Mouse (Mus musculus): ENCODE measurements around the gene Epor. TPM values are rescaled to one million over a fixed set of nuclear protein-coding genes. Genes with fewer than 3 reads are reported as not detected.
A peak's percentile ranks its signal among the peaks of the same experiment; 100 is the strongest.

Gene Epor
- total and polyA plus RNA-seq, 2 experiments, result 0.74 to 5.0 TPM

- peak within 1 kb of the TSS; percentile 73 for H3K9ac ChIP-seq (ENCODE audit: low read depth, low read length)
- peak within 1 kb of the TSS; percentile 82 for H3K27ac ChIP-seq (replicated peaks; ENCODE audit: insufficient read depth, low read depth, low read length)
- no peaks in the 10 kb centered on the region for H3K79me2 ChIP-seq (ENCODE audit: control insufficient read depth, insufficient read depth, low read length)
- H3K36me3 ChIP-seq (ENCODE audit: control insufficient read depth, insufficient read depth, low read length), result no peaks in the 10 kb centered on the region
- WGBS, result under 1% methylated on average over 54 of the region's 54 CpGs
- no peaks in the 10 kb centered on the region for H3K27me3 ChIP-seq (ENCODE audit: control insufficient read depth, insufficient read depth, low read length)
- DNase-seq (ENCODE audit: extremely low read depth, low read depth, low spot score), result peak; percentile 89
- no peaks in the 10 kb centered on the region for H3K4me1 ChIP-seq (ENCODE audit: control insufficient read depth, insufficient read depth, low read length)
- TF ChIP-seq POLR2A (IDR thresholded peaks at IDR 0.05; ENCODE audit: extremely low read depth, insufficient read depth, low read length) (0 out of 2 replicates have a peak, but pooled peaks have one; percentile 22), CTCF (IDR thresholded peaks at IDR 0.05; ENCODE audit: low read depth, low read length) (no peak)
- peak within 1 kb of the TSS; percentile 63 for H3K4me3 ChIP-seq (ENCODE audit: insufficient read depth, low read depth, low read length)
Observed at GRCm38 (mm10) chr9:21955570-21956281, 7.6 kb downstream of the Epor start, which contains the start of gene Swsap1. Gene Swsap1 (plus strand): TSS chr9:21955755.

GRCm38 (mm10) chr9:21955225-21955569 is 8.1 kb downstream of the Epor start:
- peak overlapping the region; percentile 73 for H3K9ac ChIP-seq (ENCODE audit: low read depth, low read length)
- H3K36me3 ChIP-seq (ENCODE audit: control insufficient read depth, insufficient read depth, low read length), result no peaks in the 10 kb centered on the region
- no peaks in the 10 kb centered on the region for H3K79me2 ChIP-seq (ENCODE audit: control insufficient read depth, insufficient read depth, low read length)
- no peaks in the 10 kb centered on the region for H3K27me3 ChIP-seq (ENCODE audit: control insufficient read depth, insufficient read depth, low read length)
- peak overlapping the region; percentile 57 for H3K4me3 ChIP-seq (ENCODE audit: insufficient read depth, low read depth, low read length)
- 3% methylated on average over 18 of the region's 18 CpGs for WGBS
- H3K27ac ChIP-seq (replicated peaks; ENCODE audit: insufficient read depth, low read depth, low read length), result peak overlapping the region; percentile 72
- no peak for TF ChIP-seq POLR2A (IDR thresholded peaks at IDR 0.05; ENCODE audit: extremely low read depth, insufficient read depth, low read length)
- TF ChIP-seq CTCF (IDR thresholded peaks at IDR 0.05; ENCODE audit: low read depth, low read length), result peak; percentile 58
- no peaks in the 10 kb centered on the region for H3K4me1 ChIP-seq (ENCODE audit: control insufficient read depth, insufficient read depth, low read length)
- DNase-seq (ENCODE audit: extremely low read depth, low read depth, low spot score), result no peak

- Histone ChIP-seq H3K4me1 (ENCODE audit: control insufficient read depth, insufficient read depth, low read length) (no peaks in the 10 kb centered on the region), H3K27me3 (ENCODE audit: control insufficient read depth, insufficient read depth, low read length) (no peaks in the 10 kb centered on the region), H3K36me3 (ENCODE audit: control insufficient read depth, insufficient read depth, low read length) (no peaks in the 10 kb centered on the region), H3K27ac (replicated peaks; ENCODE audit: insufficient read depth, low read depth, low read length) (no peak overlapping the region), H3K4me3 (ENCODE audit: insufficient read depth, low read depth, low read length) (no peak overlapping the region), H3K79me2 (ENCODE audit: control insufficient read depth, insufficient read depth, low read length) (no peaks in the 10 kb centered on the region), H3K9ac (ENCODE audit: low read depth, low read length) (no peak overlapping the region)
- TF ChIP-seq CTCF (IDR thresholded peaks at IDR 0.05; ENCODE audit: low read depth, low read length), result no peak
- TF ChIP-seq POLR2A (IDR thresholded peaks at IDR 0.05; ENCODE audit: extremely low read depth, insufficient read depth, low read length), result no peak
- WGBS, result 62% methylated on average over 3 of the region's 3 CpGs
- DNase-seq (ENCODE audit: extremely low read depth, low read depth, low spot score), result no peak
Observed at GRCm38 (mm10) chr9:21954635-21955034, 8.7 kb downstream of the Epor start.

- 69% methylated on average over 3 of the region's 3 CpGs for WGBS
- H3K9ac ChIP-seq (ENCODE audit: low read depth, low read length), result no peak overlapping the region
- TF ChIP-seq POLR2A (IDR thresholded peaks at IDR 0.05; ENCODE audit: extremely low read depth, insufficient read depth, low read length) (no peak), CTCF (IDR thresholded peaks at IDR 0.05; ENCODE audit: low read depth, low read length) (no peak)
- no peaks in the 10 kb centered on the region for H3K36me3 ChIP-seq (ENCODE audit: control insufficient read depth, insufficient read depth, low read length)
- no peak overlapping the region for H3K27ac ChIP-seq (replicated peaks; ENCODE audit: insufficient read depth, low read depth, low read length)
- H3K27me3 ChIP-seq (ENCODE audit: control insufficient read depth, insufficient read depth, low read length), result no peaks in the 10 kb centered on the region
- no peak for DNase-seq (ENCODE audit: extremely low read depth, low read depth, low spot score)
- no peaks in the 10 kb centered on the region for H3K4me1 ChIP-seq (ENCODE audit: control insufficient read depth, insufficient read depth, low read length)
- H3K79me2 ChIP-seq (ENCODE audit: control insufficient read depth, insufficient read depth, low read length), result no peaks in the 10 kb centered on the region
- no peak overlapping the region for H3K4me3 ChIP-seq (ENCODE audit: insufficient read depth, low read depth, low read length)
Observed at GRCm38 (mm10) chr9:21953600-21953999, 9.7 kb downstream of the Epor start.

- no peak overlapping the region for H3K27ac ChIP-seq (replicated peaks; ENCODE audit: insufficient read depth, low read depth, low read length)
- H3K79me2 ChIP-seq (ENCODE audit: control insufficient read depth, insufficient read depth, low read length), result no peaks in the 10 kb centered on the region
- no peak overlapping the region for H3K4me3 ChIP-seq (ENCODE audit: insufficient read depth, low read depth, low read length)
- no peaks in the 10 kb centered on the region for H3K36me3 ChIP-seq (ENCODE audit: control insufficient read depth, insufficient read depth, low read length)
- no peaks in the 10 kb centered on the region for H3K27me3 ChIP-seq (ENCODE audit: control insufficient read depth, insufficient read depth, low read length)
- TF ChIP-seq CTCF (IDR thresholded peaks at IDR 0.05; ENCODE audit: low read depth, low read length) (peak; percentile 41; the same call in 1 of the 2 replicates), POLR2A (IDR thresholded peaks at IDR 0.05; ENCODE audit: extremely low read depth, insufficient read depth, low read length) (no peak)
- WGBS, result 77% methylated on average over 3 of the region's 3 CpGs
- H3K9ac ChIP-seq (ENCODE audit: low read depth, low read length), result no peak overlapping the region
- DNase-seq (ENCODE audit: extremely low read depth, low read depth, low spot score), result no peak
- H3K4me1 ChIP-seq (ENCODE audit: control insufficient read depth, insufficient read depth, low read length), result no peaks in the 10 kb centered on the region
Observed at GRCm38 (mm10) chr9:21951977-21952376, 11.3 kb downstream of the Epor start.

- Histone ChIP-seq H3K9ac (ENCODE audit: low read depth, low read length) (no peak overlapping the region), H3K79me2 (ENCODE audit: control insufficient read depth, insufficient read depth, low read length) (no peaks in the 10 kb centered on the region), H3K27ac (replicated peaks; ENCODE audit: insufficient read depth, low read depth, low read length) (no peak overlapping the region), H3K4me1 (ENCODE audit: control insufficient read depth, insufficient read depth, low read length) (no peaks in the 10 kb centered on the region), H3K27me3 (ENCODE audit: control insufficient read depth, insufficient read depth, low read length) (no peaks in the 10 kb centered on the region), H3K4me3 (ENCODE audit: insufficient read depth, low read depth, low read length) (no peak overlapping the region), H3K36me3 (ENCODE audit: control insufficient read depth, insufficient read depth, low read length) (no peaks in the 10 kb centered on the region)
- WGBS, result 16% methylated on average over 11 of the region's 11 CpGs
- peak; percentile 57 for TF ChIP-seq CTCF (IDR thresholded peaks at IDR 0.05; ENCODE audit: low read depth, low read length)
- TF ChIP-seq POLR2A (IDR thresholded peaks at IDR 0.05; ENCODE audit: extremely low read depth, insufficient read depth, low read length), result no peak
- DNase-seq (ENCODE audit: extremely low read depth, low read depth, low spot score), result peak; percentile 21
Observed at GRCm38 (mm10) chr9:21950322-21950721, 13.0 kb downstream of the Epor start.

All from liver, adult 2 months (tissue).